Mouse (Mus musculus): ENCODE measurements around the gene Gm10322.

The Gm10322 gene

GRCm38 (mm10) chr10:59588135-59588534 is 27.7 kb upstream of the Gm10322 start:
- no peak for TF ChIP-seq GATA4 (IDR thresholded peaks at IDR 0.05; ENCODE audit: insufficient replicate concordance, low read length)

DNA sequence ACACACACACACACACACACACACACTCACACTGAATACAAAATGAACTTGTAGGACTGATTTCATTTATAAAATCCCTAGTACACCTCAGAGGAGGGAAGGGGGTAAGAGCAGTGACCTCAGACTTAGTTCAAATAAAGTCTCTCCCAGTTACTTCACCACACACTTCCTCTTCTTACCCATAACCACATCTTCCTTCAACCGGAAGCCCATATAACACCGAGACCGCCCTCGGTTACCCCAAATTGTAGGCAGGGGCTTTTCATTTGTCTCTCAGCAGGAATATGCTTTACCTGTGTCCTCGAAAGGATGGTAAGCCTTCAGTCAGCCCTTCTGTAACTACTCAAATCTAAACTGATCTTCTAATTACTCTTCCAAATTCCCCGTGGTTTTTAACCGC is 26.4 kb upstream of the Gm10322 start:
- TF ChIP-seq GATA4 (IDR thresholded peaks at IDR 0.05; ENCODE audit: insufficient replicate concordance, low read length): no peak

GRCm38 (mm10) chr10:59589856-59590255 is 26.0 kb upstream of the Gm10322 start:
- no peak for TF ChIP-seq GATA4 (IDR thresholded peaks at IDR 0.05; ENCODE audit: insufficient replicate concordance, low read length)

DNA sequence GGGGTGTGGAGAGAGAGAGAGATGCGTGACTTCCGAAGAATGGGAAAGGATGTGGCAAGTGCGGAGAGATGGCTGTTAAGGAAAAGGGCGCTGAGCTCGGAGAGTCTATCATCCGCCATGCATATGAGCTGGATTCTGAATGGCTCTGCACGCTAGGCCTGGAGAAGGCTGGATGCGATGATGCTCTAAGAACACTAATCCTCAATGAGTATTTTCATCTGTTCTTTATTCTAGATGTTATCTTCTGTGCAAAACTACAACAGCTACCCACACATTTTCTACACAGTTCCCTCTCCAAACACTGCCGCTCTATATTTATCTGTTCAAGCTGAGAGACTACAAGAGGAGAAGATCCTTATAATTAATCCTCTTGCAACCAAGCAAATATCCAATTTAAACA is 25.3 kb upstream of the Gm10322 start:
- no peak for TF ChIP-seq GATA4 (IDR thresholded peaks at IDR 0.05; ENCODE audit: insufficient replicate concordance, low read length)

DNA sequence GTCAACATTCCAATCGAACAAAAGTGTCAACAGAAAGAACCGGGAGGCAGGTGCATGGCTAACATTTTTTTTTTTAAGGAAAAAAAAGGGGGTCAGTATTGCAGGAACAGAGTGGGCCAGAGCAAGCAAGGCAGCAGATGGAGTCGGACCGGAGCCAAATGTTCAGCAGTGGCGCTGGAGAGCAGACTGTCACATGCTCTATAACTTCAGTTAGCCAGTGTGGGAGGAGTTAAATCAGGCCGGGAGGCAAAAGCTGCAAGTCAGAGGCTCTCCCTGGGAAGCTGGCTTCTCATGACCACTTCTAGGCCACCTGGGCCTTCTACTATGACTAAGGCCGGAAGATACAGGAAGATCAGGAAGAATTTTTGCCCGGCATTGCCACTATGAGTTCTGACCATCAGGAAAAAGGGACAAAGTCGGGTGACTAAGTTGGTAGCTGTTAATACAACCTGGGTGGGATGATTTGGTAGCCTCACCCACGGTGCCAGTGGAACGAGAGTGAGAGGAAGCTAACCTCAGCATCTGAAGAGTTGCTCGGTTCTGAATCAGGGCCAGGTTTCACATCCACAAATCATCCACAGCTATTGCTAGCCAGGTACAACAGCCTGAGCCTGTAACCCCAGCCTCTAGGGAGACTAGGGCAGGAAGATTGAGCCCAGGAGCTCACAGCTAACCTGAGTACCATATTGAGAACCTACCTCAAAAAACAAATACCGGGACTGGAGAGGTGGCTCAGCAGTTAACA is 21.9 kb upstream of the Gm10322 start:
- TF ChIP-seq GATA4 (IDR thresholded peaks at IDR 0.05; ENCODE audit: insufficient replicate concordance, low read length): no peak

GRCm38 (mm10) chr10:59600516-59600915 is 15.3 kb upstream of the Gm10322 start:
- no peak for TF ChIP-seq GATA4 (IDR thresholded peaks at IDR 0.05; ENCODE audit: insufficient replicate concordance, low read length)

DNA sequence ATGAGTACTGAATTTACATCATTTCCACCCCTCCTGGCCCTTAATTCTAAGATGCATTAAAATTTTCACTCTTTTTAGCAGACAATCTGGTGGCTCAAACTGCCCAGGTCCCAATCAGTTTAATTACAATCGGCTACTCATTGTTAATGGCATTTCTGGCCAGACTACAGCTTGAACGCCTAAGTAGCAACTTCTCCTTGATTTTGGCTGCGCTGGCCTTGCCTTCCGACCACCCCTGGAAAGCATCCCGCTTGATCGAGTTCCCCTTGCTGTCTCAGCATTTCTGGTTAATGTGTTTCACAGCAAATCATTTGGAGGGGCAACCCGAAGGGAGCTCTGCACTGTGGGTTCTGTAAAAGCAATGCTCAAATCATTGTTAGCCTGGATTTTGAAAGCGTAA is 13.8 kb upstream of the Gm10322 start:
- TF ChIP-seq GATA4 (IDR thresholded peaks at IDR 0.05; ENCODE audit: insufficient replicate concordance, low read length): no peak

DNA sequence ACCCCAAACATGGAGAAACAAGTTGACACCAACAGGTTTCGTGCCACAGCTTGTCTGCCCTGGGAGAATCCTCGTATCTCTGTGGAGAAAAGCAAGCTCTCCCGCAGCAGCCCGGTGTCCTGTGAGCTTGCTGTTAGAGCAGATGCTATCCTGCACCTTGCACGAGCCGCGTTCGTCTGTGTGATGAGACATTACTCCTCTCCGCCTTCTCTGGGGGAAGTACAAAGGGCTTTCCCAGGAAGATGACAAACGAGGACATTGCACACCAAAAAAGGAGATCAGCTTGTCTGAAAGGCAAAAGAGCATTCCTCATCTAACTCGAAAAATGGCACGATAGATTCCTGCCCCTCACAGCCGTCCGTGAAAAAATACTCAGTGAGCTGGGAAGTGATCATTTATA is 13.0 kb upstream of the Gm10322 start:
- TF ChIP-seq GATA4 (IDR thresholded peaks at IDR 0.05; ENCODE audit: insufficient replicate concordance, low read length): no peak

GRCm38 (mm10) chr10:59603843-59604242 is 12.0 kb upstream of the Gm10322 start:
- no peak for TF ChIP-seq GATA4 (IDR thresholded peaks at IDR 0.05; ENCODE audit: insufficient replicate concordance, low read length)

- TF ChIP-seq GATA4 (IDR thresholded peaks at IDR 0.05; ENCODE audit: insufficient replicate concordance, low read length): no peak
These were observed 10.9 kb upstream of the Gm10322 start for GRCm38 (mm10) chr10:59604879-59605464.

GRCm38 (mm10) chr10:59613276-59613675 is 2.6 kb upstream of the Gm10322 start:
- no peak for TF ChIP-seq GATA4 (IDR thresholded peaks at IDR 0.05; ENCODE audit: insufficient replicate concordance, low read length)

- no peak for TF ChIP-seq GATA4 (IDR thresholded peaks at IDR 0.05; ENCODE audit: insufficient replicate concordance, low read length)
These were observed 1.7 kb upstream of the Gm10322 start for GRCm38 (mm10) chr10:59614141-59614540.

- TF ChIP-seq GATA4 (IDR thresholded peaks at IDR 0.05; ENCODE audit: insufficient replicate concordance, low read length): no peak
These were observed 452 bp upstream of the Gm10322 start for GRCm38 (mm10) chr10:59615411-59615810.

GRCm38 (mm10) chr10:59616522-59616921 is 659 bp downstream of the Gm10322 start, which contains the start of gene Mcu:
Mcu (minus strand) TSS chr10:59616692.
- peak; percentile 20; the same call in 1 of the 2 replicates for TF ChIP-seq GATA4 (IDR thresholded peaks at IDR 0.05; ENCODE audit: insufficient replicate concordance, low read length)

GRCm38 (mm10) chr10:59617776-59618175 is 1.9 kb downstream of the Gm10322 start:
- TF ChIP-seq GATA4 (IDR thresholded peaks at IDR 0.05; ENCODE audit: insufficient replicate concordance, low read length): no peak

DNA sequence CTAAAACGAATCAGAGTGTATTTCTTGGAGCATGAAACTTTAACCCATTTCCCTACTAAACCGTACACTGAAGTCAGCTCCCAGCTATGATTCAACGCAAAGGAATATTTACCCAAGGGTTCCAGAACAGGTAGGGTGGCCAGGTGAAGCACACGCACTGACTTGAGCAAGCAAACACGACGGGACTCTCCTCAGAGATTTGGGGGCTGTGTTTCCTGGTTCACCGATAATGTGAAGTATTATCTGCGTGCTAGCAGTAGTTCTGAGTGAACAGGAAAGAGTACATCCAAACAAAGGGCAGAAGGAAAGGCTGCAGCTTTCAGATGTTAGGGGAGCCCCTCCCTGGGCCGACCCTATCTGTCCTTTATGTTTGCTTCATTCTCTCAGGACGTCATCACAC is 5.5 kb downstream of the Gm10322 start:
- no peak for TF ChIP-seq GATA4 (IDR thresholded peaks at IDR 0.05; ENCODE audit: insufficient replicate concordance, low read length)

GRCm38 (mm10) chr10:59623496-59623895 is 7.6 kb downstream of the Gm10322 start:
- no peak for TF ChIP-seq GATA4 (IDR thresholded peaks at IDR 0.05; ENCODE audit: insufficient replicate concordance, low read length)
